Mouse (Mus musculus) ES-E14 (cell line): Measurements from ENCODE around the gene Fgd2.

ENCODE experiments used
- CHD2 ChIP-seq: IDR thresholded peaks from 2 replicates; pipeline ENCODE4 v1.6.1; 2014; ENCODE audit warnings: mild to moderate bottlenecking, low read depth, low read length, inconsistent platforms
- HCFC1 ChIP-seq: IDR thresholded peaks from 2 replicates; pipeline ENCODE4 v1.6.1; 2012; ENCODE audit warnings: low read length, inconsistent platforms, borderline replicate concordance; ENCODE audit not compliant: insufficient read depth
- MAFK ChIP-seq: IDR thresholded peaks from 2 replicates; pipeline ENCODE4 v1.6.1; 2014; ENCODE audit warnings: mild to moderate bottlenecking, low read depth, low read length, inconsistent platforms; ENCODE audit not compliant: insufficient read depth

DNA sequence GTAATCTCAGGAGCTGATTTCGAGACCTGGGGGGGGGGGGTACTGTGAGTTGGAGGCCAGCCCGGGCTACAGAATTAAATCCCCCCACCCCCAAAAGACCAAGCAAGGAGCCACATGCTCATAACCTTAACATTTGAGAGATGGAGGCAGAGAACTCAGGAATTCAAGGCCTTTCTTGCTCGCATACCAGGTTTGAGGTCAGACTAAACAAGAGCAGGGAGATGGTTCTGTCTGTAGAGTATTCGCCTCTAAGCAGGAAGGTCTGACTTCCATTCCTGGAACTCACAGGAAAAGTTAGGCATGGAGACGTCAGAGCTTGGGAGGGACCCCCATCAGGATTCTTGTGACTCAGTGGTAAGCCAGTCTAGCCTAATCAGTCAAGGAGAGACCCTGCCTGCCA is 39.3 kb downstream of the Fgd2 start:
- TF ChIP-seq HCFC1 (no peak), MAFK (no peak), CHD2 (no peak)
